ENCODE assay signal across 8 mouse cellular contexts in genomic region chr19:6076564-6077393, GRCm38 (mm10). TPM values are rescaled to one million over a fixed set of nuclear protein-coding genes. Genes with fewer than 3 reads are reported as not detected.
DNase-seq lines count a peak whose midpoint lies in the region; ATAC-seq lines count a peak whose summit lies in the region.

TSS of gene Vps51 (minus strand) at chr19:6077231.

- no peaks in the 10 kb centered on the region for H3K27me3 ChIP-seq in heart, embryonic 13.5 days (replicated peaks)
- H3K27me3 ChIP-seq in liver, embryonic 12.5 days (replicated peaks) = no peaks in the 10 kb centered on the region
- no peaks in the 10 kb centered on the region for H3K27me3 ChIP-seq in splenic B cell, adult 2 months (ENCODE audit: control insufficient read depth, insufficient read depth, low read length, poor library complexity, severe bottlenecking)

- H3K36me3 ChIP-seq in heart, embryonic 13.5 days = peaks cover 53% of the 10 kb centered on the region
- peaks cover 50% of the 10 kb centered on the region for H3K36me3 ChIP-seq in liver, embryonic 12.5 days
- H3K36me3 ChIP-seq in splenic B cell, adult 2 months (ENCODE audit: control insufficient read depth, insufficient read depth, low read length, poor library complexity, severe bottlenecking) = peaks cover 2% of the 10 kb centered on the region; the same call in 1 of the 2 replicates

- H3K4me2 ChIP-seq in heart, embryonic 13.5 days = peak within 1 kb of the TSS; percentile 79
- peak within 1 kb of the TSS; percentile 83 for H3K4me2 ChIP-seq in liver, embryonic 12.5 days

- H3K9ac ChIP-seq in heart, embryonic 13.5 days = peak within 1 kb of the TSS; percentile 82
- H3K9ac ChIP-seq in liver, embryonic 12.5 days = peak within 1 kb of the TSS; percentile 72

- ATAC-seq in heart, embryonic 13.5 days (ENCODE audit: extremely low read depth, insufficient number of reproducible peaks, low FRiP score, low TSS enrichment) = peak; percentile 45
- peak; percentile 86 for ATAC-seq in liver, embryonic 12.5 days

- WGBS in heart, embryonic 13.5 days = 1% methylated on average over 33 of the region's 33 CpGs
- WGBS in liver, embryonic 12.5 days (ENCODE audit: insufficient replicate concordance) = 1% methylated on average over 33 of the region's 33 CpGs

- H3K4me1 ChIP-seq in heart, embryonic 13.5 days = peaks cover 13% of the 10 kb centered on the region
- peaks cover 28% of the 10 kb centered on the region for H3K4me1 ChIP-seq in liver, embryonic 12.5 days

- H3K27ac ChIP-seq in heart, embryonic 13.5 days (replicated peaks) = peak within 1 kb of the TSS; percentile 69
- H3K27ac ChIP-seq in liver, embryonic 12.5 days = peak within 1 kb of the TSS; percentile 80

- peak; percentile 78 to 85 for DNase-seq in CD8-positive naive resting alpha-beta T cell, adult 2 months (ENCODE audit: low read depth in 2 of 2, low spot score in 2 of 2)
- DNase-seq in c-Kit-negative CD71-positive TER-119-positive erythroid progenitor cells, embryonic 14.5 days (ENCODE audit: low read depth, low spot score) = peak; percentile 73
- DNase-seq in fibroblast of lung, adult 2 months (ENCODE audit: low read depth) = peak; percentile 87
- peak; percentile 91 for DNase-seq in kidney, postnatal 10 days
- peak; percentile 94 for DNase-seq in naive thymus-derived CD4-positive, alpha-beta T cell, adult 2 months (ENCODE audit: low read depth)
- DNase-seq in splenic B cell, adult 2 months (ENCODE audit: low read depth, low spot score) = peak; percentile 93

- peak within 1 kb of the TSS; percentile 72 for H3K4me3 ChIP-seq in heart, embryonic 13.5 days
- peak within 1 kb of the TSS; percentile 80 for H3K4me3 ChIP-seq in liver, embryonic 12.5 days

- H3K9me3 ChIP-seq in heart, embryonic 13.5 days = no peaks in the 10 kb centered on the region
- H3K9me3 ChIP-seq in liver, embryonic 12.5 days (replicated peaks) = no peaks in the 10 kb centered on the region

RNA-seq across cellular contexts. Expression of gene Vps51, which starts in this region (rescaled TPM):
- 48.1 and 48.4 TPM in 2 replicates for polyA plus RNA-seq in heart, embryonic 13.5 days (2015; fragmentation: Nextera tagmentation; extraction: Ambion mirVana)
- polyA plus RNA-seq in liver, embryonic 12.5 days (2016; fragmentation: Nextera tagmentation; extraction: Ambion mirVana) = 35.8 and 39.9 TPM in 2 replicates

Comparison
In these comparisons a context has a peak if more than half of its experiments do, and no peak if none do; other contexts are left out.
1. Peak in every context shown above with its lines: DNase-seq, ATAC-seq, H3K4me3 ChIP-seq and H3K27ac ChIP-seq.